Mouse (Mus musculus): ENCODE measurements around the gene Izumo1r. TPM values are rescaled to one million over a fixed set of nuclear protein-coding genes. Genes with fewer than 3 reads are reported as not detected.

Gene Izumo1r
- total RNA-seq, 2 experiments from 2014 or later, result 0.39 TPM; not detected in 1

Other genes with a start within 250 kb of the Izumo1r start
- not detected for gene Piwil4, start 163.2 kb downstream of the Izumo1r start, total RNA-seq (2021)
- gene Fut4, start 151.6 kb downstream of the Izumo1r start, total RNA-seq (2021), result under 1 TPM; 0.68 to 0.69 TPM
- gene 1700012B09Rik, start 132.9 kb downstream of the Izumo1r start, total RNA-seq (2021), result not detected
- gene Mre11a, start 119.3 kb downstream of the Izumo1r start, total RNA-seq (2021), result 1 to 10 TPM; 8.1 to 8.9 TPM
- gene Ankrd49, start 119.1 kb downstream of the Izumo1r start, total RNA-seq (2021), result 1 to 10 TPM; 8.0 to 8.1 TPM
- under 1 TPM in 1 of 2 experiments, not detected in 1; 0.07 TPM for gene Gpr83, start 43.7 kb downstream of the Izumo1r start, total RNA-seq (2021)
- gene Panx1, start 141.5 kb upstream of the Izumo1r start, total RNA-seq (2021), result 1 to 10 TPM; 6.2 to 6.4 TPM
- gene Hephl1, start 208.2 kb upstream of the Izumo1r start, total RNA-seq (2021), result under 1 TPM; 0.10 to 0.14 TPM

Data from heart, postnatal 14 days (tissue).